Mouse (Mus musculus) bone marrow, adult 2 months (tissue): ENCODE measurements around the gene Marcksl1.

Experiments
- CTCF ChIP-seq: fragments of 200-500 bp; IDR thresholded peaks from 2 replicates; pipeline ENCODE4 v1.5.1; 2011; ENCODE audit warnings: low read length, control low read depth; ENCODE audit not compliant: control insufficient read depth, insufficient read depth
- POLR2A ChIP-seq: fragments of 200-500 bp; IDR thresholded peaks from 2 replicates; pipeline ENCODE4 v1.6.1; 2011; ENCODE audit warnings: low read depth, mild to moderate bottlenecking, control low read depth, low read length, borderline replicate concordance; ENCODE audit not compliant: control insufficient read depth

DNA sequence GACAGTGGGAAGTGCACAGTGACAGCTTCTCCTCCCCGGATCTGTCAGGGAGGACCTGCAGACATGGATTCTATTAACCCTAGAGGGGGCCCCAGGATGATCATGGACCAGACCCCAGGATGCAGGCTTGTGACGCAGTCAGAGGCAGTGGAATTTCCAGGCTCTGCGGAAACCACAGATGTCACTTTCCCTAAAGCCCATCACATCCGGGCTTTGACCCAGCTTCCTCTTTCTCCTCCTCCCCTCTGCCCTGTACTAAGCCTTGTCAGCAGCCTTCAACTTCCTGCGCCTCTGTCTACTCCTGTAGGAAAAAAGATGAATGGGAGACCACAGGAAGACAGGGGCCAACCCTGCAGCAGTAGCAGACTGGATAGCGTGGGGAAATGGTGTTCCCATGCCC is 16.8 kb upstream of the Marcksl1 start:
- TF ChIP-seq CTCF (peak; percentile 0; the same call in 1 of the 2 replicates), POLR2A (no peak)
